Mouse (Mus musculus) cortical plate, adult 2 months (tissue): ENCODE data around the gene Cryga. TPM values are rescaled to one million over a fixed set of nuclear protein-coding genes. Genes with fewer than 3 reads are reported as not detected.

Source experiments
- H3K27ac ChIP-seq: fragments of 200-500 bp; 2 replicates; pipeline ENCODE4 v1.5.1; 2012; ENCODE audit warnings: low read length, control low read depth, inconsistent platforms; ENCODE audit not compliant: insufficient read depth
- H3K4me1 ChIP-seq: fragments of 200-500 bp; 2 replicates; pipeline ENCODE4 v1.6.1; 2011; ENCODE audit warnings: low read length; ENCODE audit not compliant: control insufficient read depth, insufficient read depth
- H3K4me3 ChIP-seq: fragments of 200-500 bp; 2 replicates; pipeline ENCODE4 v1.5.1; 2011; ENCODE audit warnings: mild to moderate bottlenecking, low read length, control low read depth; ENCODE audit not compliant: insufficient read depth
- CTCF ChIP-seq: fragments of 200-500 bp; IDR thresholded peaks from 2 replicates; pipeline ENCODE4 v1.5.1; 2011; ENCODE audit warnings: mild to moderate bottlenecking, control low read depth, low read length; ENCODE audit not compliant: insufficient read depth; ENCODE audit errors: extremely low read depth
- POLR2A ChIP-seq: fragments of 200-500 bp; IDR thresholded peaks from 2 replicates; pipeline ENCODE4 v1.6.1; 2011; ENCODE audit warnings: mild to moderate bottlenecking, low read length, control low read depth; ENCODE audit not compliant: insufficient read depth; ENCODE audit errors: extremely low read depth
- polyA plus RNA-seq: library from polyadenylated mRNA; depleted of rRNA; stranded (reverse); fragments of >200 nt; gene quantifications from 2 replicates; pipeline ENCODE4 v1.2.3, GENCODE M21; 2012

The Cryga gene
- polyA plus RNA-seq, 1 experiment: 1.1 TPM

- no peak for TF ChIP-seq CTCF
- TF ChIP-seq POLR2A: no peak
- Histone ChIP-seq H3K4me3 (no peak overlapping the region), H3K4me1 (no peaks in the 10 kb centered on the region), H3K27ac (no peak overlapping the region)
Observed at GRCm38 (mm10) chr1:65107654-65108279, 4.6 kb upstream of the Cryga start.

DNA sequence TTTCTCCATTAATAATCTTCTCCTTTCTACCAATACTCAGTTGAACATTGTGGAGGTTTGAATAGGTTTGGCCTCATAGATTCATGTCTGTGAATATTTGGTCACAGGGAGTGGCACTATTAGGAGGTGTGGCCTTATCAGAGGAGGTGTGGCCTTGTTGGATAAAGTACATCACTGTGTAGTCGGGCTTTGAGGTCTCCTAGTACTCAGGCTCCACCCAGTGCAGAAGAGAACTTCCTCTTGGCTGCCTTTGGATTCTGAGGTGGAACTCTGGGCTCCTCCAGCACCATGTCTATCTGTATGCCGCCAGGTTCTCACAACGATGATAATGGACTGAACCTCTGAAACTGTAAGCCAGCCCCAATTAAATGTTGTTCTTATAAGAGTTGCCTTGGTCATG lies 6.2 kb downstream of the Cryga start:
- H3K4me3 ChIP-seq: no peak overlapping the region
- no peak overlapping the region for H3K27ac ChIP-seq
- TF ChIP-seq CTCF: no peak
- TF ChIP-seq POLR2A: no peak
- no peaks in the 10 kb centered on the region for H3K4me1 ChIP-seq

GRCm38 (mm10) chr1:65091566-65091965 lies 11.6 kb downstream of the Cryga start:
- Histone ChIP-seq H3K27ac (no peak overlapping the region), H3K4me3 (no peak overlapping the region), H3K4me1 (no peaks in the 10 kb centered on the region)
- TF ChIP-seq POLR2A (no peak), CTCF (no peak)

DNA sequence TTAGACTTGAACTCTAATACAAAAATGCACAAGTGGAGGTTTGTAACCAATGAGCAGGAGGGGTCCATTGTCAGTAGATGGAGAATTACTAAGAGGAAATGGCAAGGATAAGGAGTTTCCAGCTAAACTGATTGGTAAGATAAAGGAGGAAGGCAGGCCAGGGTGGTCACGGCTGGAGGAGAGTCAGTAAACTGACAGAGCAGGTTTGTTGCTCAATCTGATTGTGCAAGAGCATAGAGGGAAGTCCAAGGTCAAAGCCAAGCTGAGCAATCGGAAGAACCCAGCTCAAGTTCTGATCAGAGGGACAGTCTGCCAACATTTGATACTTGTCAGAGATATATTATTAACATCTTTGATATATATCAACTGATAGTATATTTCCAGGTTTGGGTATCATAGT lies 12.8 kb downstream of the Cryga start:
- Histone ChIP-seq H3K4me1 (no peaks in the 10 kb centered on the region), H3K27ac (no peak overlapping the region), H3K4me3 (no peak overlapping the region)
- TF ChIP-seq POLR2A (no peak), CTCF (no peak)

GRCm38 (mm10) chr1:65088567-65089356 lies 14.4 kb downstream of the Cryga start:
- TF ChIP-seq CTCF (no peak), POLR2A (no peak)
- Histone ChIP-seq H3K4me1 (no peaks in the 10 kb centered on the region), H3K4me3 (no peak overlapping the region), H3K27ac (no peak overlapping the region)

DNA sequence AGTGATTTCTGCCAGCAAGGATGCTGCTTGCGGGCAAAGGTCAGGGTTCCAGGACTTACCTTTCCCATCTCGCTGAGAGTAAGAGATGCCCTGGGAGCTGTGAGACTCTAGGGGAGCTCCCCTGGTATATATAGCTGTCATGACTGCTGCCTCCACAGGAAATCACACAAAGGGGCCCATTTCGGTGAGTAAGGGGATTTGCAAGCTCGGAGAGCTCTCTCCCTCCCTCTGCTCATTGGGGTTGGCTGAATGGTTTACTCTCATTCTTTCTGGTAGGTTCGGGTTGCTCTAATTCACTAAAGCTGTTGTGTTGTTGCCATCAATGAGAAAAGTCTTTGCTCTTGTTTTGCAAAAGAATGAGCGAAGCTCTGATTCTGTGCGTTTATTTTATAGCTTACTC lies 21.0 kb downstream of the Cryga start, which contains the start of gene Crygb:
Gene Crygb, minus strand, starts transcription at position 101 of the 400 bp plus-strand sequence.
- no peak within 1 kb of the TSS for H3K27ac ChIP-seq
- TF ChIP-seq POLR2A (no peak), CTCF (no peak)
- no peak within 1 kb of the TSS for H3K4me3 ChIP-seq
- H3K4me1 ChIP-seq: no peaks in the 10 kb centered on the region

DNA sequence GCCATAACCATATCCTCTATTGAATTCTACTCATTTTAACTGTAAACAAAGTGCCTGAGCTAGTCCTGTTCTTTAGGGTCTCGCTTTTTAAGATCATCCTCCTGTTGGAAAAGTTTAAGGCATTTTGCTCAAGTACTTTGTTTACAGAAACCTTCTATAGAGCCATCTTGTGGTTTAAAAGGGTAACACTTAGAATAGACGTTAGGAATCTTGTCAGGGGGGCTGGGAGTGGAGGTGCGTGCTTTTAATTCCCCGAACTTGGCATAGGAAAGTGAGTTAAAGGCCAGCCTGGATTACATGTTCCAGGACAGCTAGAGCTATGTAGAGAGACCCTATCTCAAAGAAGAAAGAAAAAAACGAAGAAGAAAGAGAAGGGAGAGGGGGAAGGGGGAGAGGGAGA lies 27.6 kb downstream of the Cryga start:
- TF ChIP-seq POLR2A (no peak), CTCF (no peak)
- H3K27ac ChIP-seq: no peak overlapping the region
- H3K4me1 ChIP-seq: no peaks in the 10 kb centered on the region

DNA sequence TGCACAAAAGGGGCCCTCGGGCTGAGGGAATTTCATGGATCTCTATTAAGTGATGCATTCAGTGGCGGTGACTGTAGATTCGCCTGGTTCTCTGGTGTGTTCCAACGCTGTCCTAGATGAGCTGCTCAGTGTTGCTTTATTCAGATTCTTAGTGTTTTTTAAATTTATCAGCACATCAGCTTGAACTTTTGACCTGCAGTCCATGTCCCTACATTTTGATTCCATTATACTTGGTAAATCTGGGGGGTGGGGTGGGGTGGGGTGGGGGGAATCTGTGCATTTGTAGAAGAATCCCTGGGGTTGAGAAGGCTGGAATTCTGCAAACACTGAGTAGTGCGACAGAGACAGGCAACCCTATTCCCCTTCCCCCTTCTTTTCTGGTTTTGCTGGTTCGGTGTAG lies 29.6 kb downstream of the Cryga start, which contains the start of gene Crygc:
Gene Crygc, minus strand, starts transcription at position 101 of the 400 bp plus-strand sequence.
- no peak for TF ChIP-seq CTCF
- TF ChIP-seq POLR2A: no peak
- Histone ChIP-seq H3K27ac (no peak within 1 kb of the TSS), H3K4me1 (no peaks in the 10 kb centered on the region), H3K4me3 (no peak within 1 kb of the TSS)

More for the DNA sequence above, 27.6 kb downstream of the Cryga start:
- no peak overlapping the region for H3K4me3 ChIP-seq

GRCm38 (mm10) chr1:65067842-65068241 lies 35.3 kb downstream of the Cryga start:
- Histone ChIP-seq H3K27ac (no peak overlapping the region), H3K4me3 (no peak overlapping the region), H3K4me1 (no peaks in the 10 kb centered on the region)
- TF ChIP-seq POLR2A (no peak), CTCF (no peak)

DNA sequence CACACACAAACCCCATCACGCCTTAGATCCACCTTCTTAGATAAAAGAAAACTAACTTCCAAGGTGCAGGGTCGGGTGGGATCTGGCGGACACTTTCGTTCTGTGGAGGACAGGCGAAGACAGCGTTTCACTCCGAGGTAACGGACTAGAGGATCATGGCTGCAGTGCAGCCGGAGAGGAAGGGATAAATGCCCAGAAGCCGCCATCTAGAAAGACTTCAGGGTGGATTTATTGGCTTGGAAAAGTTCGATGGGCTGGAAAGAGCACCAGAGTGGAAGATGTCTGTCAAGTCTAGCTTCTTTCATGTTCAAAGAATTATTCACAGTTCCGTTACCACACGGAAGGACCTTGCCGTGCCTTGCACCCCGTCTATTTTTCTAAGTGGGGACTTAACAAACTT lies 39.0 kb downstream of the Cryga start:
- no peak overlapping the region for H3K4me3 ChIP-seq
- H3K4me1 ChIP-seq: no peaks in the 10 kb centered on the region

More for the DNA sequence above, 39.0 kb downstream of the Cryga start:
- TF ChIP-seq POLR2A (no peak), CTCF (no peak)
- H3K27ac ChIP-seq: no peak overlapping the region
